Mouse (Mus musculus) brain, embryonic 14.5 days (tissue): ENCODE measurements around the gene Arhgap9. TPM values are rescaled to one million over a fixed set of nuclear protein-coding genes. Genes with fewer than 3 reads are reported as not detected.

Experiments
- DNase-seq: peaks from one replicate; pipeline ENCODE4 v3.0.0-alpha.2; 2011; ENCODE audit warnings: low read depth
- CTCF ChIP-seq: fragments of 200-500 bp; IDR thresholded peaks from 2 replicates; pipeline ENCODE4 v1.5.1; 2012; ENCODE audit warnings: inconsistent platforms, mild to moderate bottlenecking, moderate library complexity, borderline replicate concordance; ENCODE audit not compliant: insufficient read depth, insufficient read length; ENCODE audit errors: extremely low read depth
- POLR2A ChIP-seq: fragments of 200-500 bp; IDR thresholded peaks from 2 replicates; pipeline ENCODE4 v1.6.1; 2012; ENCODE audit warnings: mild to moderate bottlenecking, inconsistent platforms, borderline replicate concordance; ENCODE audit not compliant: poor library complexity, insufficient read depth, insufficient read length, severe bottlenecking; ENCODE audit errors: extremely low read depth
- polyA plus RNA-seq: library from polyadenylated mRNA; depleted of rRNA; stranded (reverse); fragments of >200 nt; gene quantifications from 2 replicates; pipeline ENCODE4 v1.2.3, GENCODE M21; 2012

The Arhgap9 gene
- polyA plus RNA-seq, 1 experiment, result 0.49 TPM

DNA sequence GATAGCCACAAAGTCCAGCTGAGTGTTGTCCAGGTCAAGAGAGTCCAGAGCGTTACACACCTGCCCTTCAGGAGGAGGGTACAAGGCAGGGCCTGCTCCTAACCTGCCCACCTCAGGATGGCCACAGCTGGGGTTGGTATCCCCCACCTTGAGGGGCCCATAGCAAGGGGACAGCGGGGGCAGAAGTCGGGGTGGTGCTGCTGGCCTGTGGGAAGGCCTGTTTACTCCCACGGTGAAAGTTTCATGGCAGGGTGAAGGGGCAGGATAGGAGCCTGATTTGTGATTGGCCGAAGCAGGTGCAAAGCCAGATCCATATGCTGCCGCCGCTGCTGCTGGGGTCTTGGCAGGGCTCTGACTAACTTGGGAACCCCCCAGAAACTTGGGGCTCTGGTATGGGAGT, 8.4 kb downstream of the Arhgap9 start:
- TF ChIP-seq POLR2A, result no peak
- no peak for TF ChIP-seq CTCF
- DNase-seq, result no peak

DNA sequence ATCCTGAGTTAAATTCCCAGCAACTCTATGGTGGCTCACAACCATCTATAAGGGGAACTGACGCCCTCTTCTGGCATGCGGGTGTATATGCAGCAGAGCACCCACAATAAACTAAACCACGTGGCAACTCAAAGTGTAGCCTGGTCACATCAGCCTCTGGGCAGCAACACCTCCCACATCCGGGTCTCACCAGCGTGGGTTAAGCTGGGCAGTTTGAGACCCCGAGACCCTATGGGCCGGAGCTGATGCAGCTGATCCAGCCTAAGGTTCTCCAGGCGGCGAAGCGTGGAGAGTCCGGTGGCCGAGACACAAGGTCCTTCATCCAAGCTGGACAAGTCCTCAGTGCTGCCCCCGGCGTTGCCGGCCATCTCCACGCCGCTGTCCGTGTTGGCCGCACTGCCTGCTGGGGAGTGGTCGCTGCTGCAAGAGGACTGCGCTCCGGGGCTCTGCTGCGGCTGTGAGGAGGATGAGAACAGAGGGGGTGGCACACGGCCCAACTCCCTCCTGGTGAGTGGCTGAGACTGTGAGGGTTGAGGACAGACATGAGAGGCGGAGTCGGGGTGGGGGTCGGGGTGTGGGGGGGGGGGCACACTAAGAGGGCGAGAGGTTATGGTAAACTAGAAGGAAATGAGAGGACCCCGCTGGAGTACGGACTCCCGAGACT, 10.6 kb downstream of the Arhgap9 start:
- peak; percentile 42 for DNase-seq
- TF ChIP-seq POLR2A (no peak), CTCF (peak; percentile 34; the same call in 1 of the 2 replicates)

DNA sequence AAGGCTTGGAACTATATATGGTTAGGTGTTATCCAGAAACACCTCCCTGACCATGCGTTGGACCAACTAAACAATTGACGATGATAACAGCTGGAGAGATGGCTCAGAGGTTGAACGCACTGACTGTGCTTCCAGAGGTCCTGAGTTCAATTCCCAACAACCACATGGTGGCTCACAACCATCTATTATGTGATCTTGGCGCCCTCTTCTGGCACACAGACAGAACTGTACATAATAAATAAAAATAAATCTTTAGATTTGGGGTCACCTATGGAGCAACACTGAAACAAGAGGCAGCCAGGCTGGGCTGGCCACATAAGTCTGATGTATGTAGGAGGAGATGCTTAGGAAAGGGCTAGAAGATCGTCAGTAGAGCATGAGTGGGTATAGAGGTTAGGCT, 11.4 kb downstream of the Arhgap9 start:
- TF ChIP-seq CTCF, result peak; percentile 21; the same call in 1 of the 2 replicates
- TF ChIP-seq POLR2A, result no peak
- no peak for DNase-seq

DNA sequence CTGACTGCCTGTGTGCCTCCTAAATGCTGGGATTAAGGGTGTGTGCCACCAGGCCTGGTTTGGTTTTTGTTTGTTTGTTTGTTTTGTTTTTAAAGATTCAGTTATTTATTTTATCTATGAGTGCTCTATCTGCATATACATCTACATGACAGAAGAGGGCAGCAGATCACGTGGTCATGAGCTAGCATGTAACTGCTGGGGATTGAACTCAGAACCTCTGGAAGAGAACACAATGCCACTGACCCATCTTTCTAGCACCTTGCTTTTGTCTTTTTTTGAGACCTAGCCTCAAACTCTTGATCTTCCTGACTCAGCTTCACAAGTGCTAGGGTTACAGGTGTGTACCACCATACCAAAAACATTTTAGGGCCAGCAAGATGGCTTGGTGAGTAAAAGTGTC, 13.5 kb downstream of the Arhgap9 start:
- TF ChIP-seq POLR2A (no peak), CTCF (no peak)
- no peak for DNase-seq

DNA sequence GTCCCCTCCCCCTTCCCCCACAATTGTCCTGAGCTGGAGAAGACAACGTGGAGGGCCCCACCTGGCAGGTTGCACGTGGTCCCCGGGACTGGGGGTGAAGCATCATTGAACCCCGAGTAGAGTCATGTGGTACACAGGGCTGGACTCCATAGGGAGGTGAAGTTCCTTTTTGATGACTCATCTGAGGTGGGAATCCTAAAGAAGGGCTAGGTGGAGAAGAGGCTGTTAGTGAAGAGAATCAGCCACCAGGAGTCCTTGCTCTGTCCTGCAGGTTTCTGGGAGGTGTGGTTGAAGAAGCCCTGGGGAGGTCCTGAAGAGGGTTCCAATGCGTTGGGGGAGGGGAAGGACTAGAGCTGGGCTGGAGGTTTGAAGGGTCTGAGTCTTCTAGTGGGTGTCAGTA, 15.2 kb downstream of the Arhgap9 start:
- DNase-seq, result no peak
- TF ChIP-seq POLR2A, result no peak
- no peak for TF ChIP-seq CTCF

GRCm38 (mm10) chr10:127337536-127338099, 15.9 kb downstream of the Arhgap9 start:
- no peak for DNase-seq
- TF ChIP-seq POLR2A (no peak), CTCF (no peak)

DNA sequence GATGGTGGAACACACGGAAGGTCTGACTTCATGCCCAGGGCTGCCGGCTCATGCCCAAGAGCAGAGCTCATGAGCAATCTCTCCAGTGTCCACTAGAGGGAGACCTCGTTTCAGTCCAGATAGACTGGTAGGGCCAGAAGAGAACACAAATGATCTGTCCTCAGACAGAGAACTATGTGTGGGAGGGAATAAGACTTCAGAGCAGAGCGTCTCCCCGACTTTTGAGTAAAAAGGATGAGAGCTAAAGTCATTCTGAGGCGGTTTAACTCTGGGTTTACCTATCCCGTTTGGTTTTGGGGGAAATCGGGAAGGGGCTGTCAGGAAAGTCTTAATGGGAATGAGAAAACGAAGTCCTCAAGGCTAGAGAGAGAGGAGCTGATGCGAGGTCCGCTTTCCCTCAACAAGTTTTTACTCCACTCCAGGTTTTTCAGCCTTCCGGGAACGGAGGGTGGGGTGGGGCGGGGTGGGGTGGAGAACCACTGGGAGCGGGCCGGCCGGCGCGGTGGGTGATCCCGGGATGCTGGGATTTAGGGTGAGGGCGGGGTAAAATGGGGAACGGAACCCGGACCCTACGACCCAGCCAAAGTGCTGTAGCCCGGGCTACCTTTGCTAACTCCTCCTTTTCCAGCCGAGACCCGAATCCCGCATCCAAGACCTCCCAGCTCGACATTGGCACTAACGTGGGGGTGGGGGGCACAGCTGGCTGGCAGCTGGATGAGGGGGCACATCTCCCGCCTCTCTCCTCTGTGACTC, 17.3 kb downstream of the Arhgap9 start:
- TF ChIP-seq POLR2A (no peak), CTCF (peak; percentile 90)
- DNase-seq, result peak; percentile 93

GRCm38 (mm10) chr10:127339683-127340576, 18.2 kb downstream of the Arhgap9 start:
- DNase-seq, result peak; percentile 79
- no peak for TF ChIP-seq CTCF
- TF ChIP-seq POLR2A, result no peak

- no peak for TF ChIP-seq CTCF
- no peak for TF ChIP-seq POLR2A
- peak; percentile 56 for DNase-seq
These were observed 19.0 kb downstream of the Arhgap9 start for GRCm38 (mm10) chr10:127340577-127341359.

GRCm38 (mm10) chr10:127341360-127341690, 19.6 kb downstream of the Arhgap9 start:
- DNase-seq, result no peak
- no peak for TF ChIP-seq CTCF
- TF ChIP-seq POLR2A, result no peak

DNA sequence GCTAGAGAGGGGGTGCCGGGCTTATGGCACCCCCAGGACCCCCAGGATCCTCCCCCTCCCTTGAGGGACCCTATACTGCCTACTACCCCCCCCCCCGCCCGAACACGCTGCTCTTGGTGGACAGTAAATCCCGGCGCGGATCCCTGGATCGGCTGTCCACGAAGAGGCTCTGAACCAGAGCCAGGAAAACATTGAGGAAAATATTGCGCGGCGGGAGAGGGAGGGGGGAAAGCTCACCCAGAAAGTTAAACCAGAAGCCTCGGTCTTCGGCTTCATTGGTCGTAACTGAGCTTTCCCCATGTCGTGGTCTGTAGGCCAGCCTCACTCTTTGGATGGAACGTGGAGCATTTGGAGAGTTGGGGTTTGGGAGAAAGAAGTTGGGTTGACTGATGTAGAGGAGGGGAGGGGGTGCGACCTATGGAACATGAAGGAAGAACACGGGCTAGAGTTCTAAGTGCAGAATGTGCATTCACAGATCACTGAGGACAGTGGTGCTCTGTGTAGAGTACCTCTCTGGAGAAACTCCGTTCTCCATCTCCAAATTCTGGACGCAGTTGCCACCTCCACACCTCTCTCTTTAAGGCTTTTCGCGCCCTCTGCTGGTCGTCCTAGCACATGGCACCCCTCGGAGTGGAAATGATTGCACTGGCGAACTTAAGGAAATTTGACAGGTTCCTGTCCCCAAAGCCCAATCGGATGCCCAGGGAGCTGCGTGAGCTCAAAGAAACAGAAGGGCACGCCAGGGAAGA, 20.3 kb downstream of the Arhgap9 start, which contains the start of gene Gli1:
Gene Gli1, minus strand, starts transcription at position 84 of the 749 bp plus-strand sequence.
- peak; percentile 86 for DNase-seq
- TF ChIP-seq POLR2A, result no peak
- peak; percentile 92 for TF ChIP-seq CTCF
